Mouse (Mus musculus) MEL (cell line): ENCODE results near the gene Fem1a. TPM values are rescaled to one million over a fixed set of nuclear protein-coding genes. Genes with fewer than 3 reads are reported as not detected.

Source experiments
- DNase-seq: peaks from one replicate; pipeline ENCODE4 v3.0.0; 2011; ENCODE audit warnings: low read depth, low spot score
- H3K27ac ChIP-seq: 2 replicates; pipeline ENCODE4 v1.5.1; 2012; ENCODE audit warnings: low read depth, mild to moderate bottlenecking, control low read depth, low read length, moderate library complexity; ENCODE audit not compliant: control insufficient read depth
- H3K27me3 ChIP-seq, 2 experiments: fragments of 150-350 bp in 1 of 2; sonication (generic) in 1 of 2; 2 replicates each; pipeline ENCODE4 v1.6.1; 2012; ENCODE audit warnings: low read length in 2 of 2, mild to moderate bottlenecking in 2 of 2, improper control_type of control experiment in 1 of 2, moderate library complexity in 1 of 2; ENCODE audit not compliant: insufficient read depth in 2 of 2, control insufficient read depth in 1 of 2
- H3K36me3 ChIP-seq, 2 experiments: 2 replicates each; pipeline ENCODE4 v1.6.1; 2012 to 2014; ENCODE audit warnings: low read length in 2 of 2, improper control_type of control experiment in 1 of 2, inconsistent platforms in 1 of 2, mild to moderate bottlenecking in 1 of 2; ENCODE audit not compliant: insufficient read depth in 2 of 2, control insufficient read depth in 1 of 2
- H3K4me1 ChIP-seq, 2 experiments: fragments of 150-350 bp in 1 of 2; sonication (generic) in 1 of 2; 2 replicates each; pipeline ENCODE4 v1.6.1; 2012; ENCODE audit warnings: low read length in 2 of 2, improper control_type of control experiment in 1 of 2, mild to moderate bottlenecking in 1 of 2; ENCODE audit not compliant: insufficient read depth in 2 of 2, control insufficient read depth in 1 of 2
- H3K4me3 ChIP-seq, 2 experiments: fragments of 150-350 bp in 1 of 2; sonication (generic) in 1 of 2; 2 replicates each; pipeline ENCODE4 v1.5.1; 2012; ENCODE audit warnings: low read depth in 2 of 2, low read length in 2 of 2, mild to moderate bottlenecking in 2 of 2, moderate library complexity in 2 of 2, control low read depth in 1 of 2, improper control_type of control experiment in 1 of 2; ENCODE audit not compliant: control insufficient read depth in 1 of 2, insufficient read depth in 1 of 2
- H3K79me2 ChIP-seq: 2 replicates; pipeline ENCODE4 v1.6.1; 2012; ENCODE audit warnings: mild to moderate bottlenecking, low read length, moderate library complexity; ENCODE audit not compliant: control insufficient read depth, poor library complexity, insufficient read depth
- H3K9ac ChIP-seq: 2 replicates; pipeline ENCODE4 v1.6.1; 2012; ENCODE audit warnings: low read depth, mild to moderate bottlenecking, control low read depth, low read length, moderate library complexity; ENCODE audit not compliant: control insufficient read depth, poor library complexity, severe bottlenecking
- H3K9me3 ChIP-seq: fragments of 150-350 bp; sonication (generic); replicated peaks from 2 replicates; pipeline ENCODE4 v1.6.1; 2012; ENCODE audit warnings: mild to moderate bottlenecking, low read length, improper control_type of control experiment, moderate library complexity; ENCODE audit not compliant: insufficient read depth
- CHD2 ChIP-seq: IDR thresholded peaks from 2 replicates; pipeline ENCODE4 v1.6.1; 2011; ENCODE audit warnings: low read length, improper control_type of control experiment
- ELF1 ChIP-seq: IDR thresholded peaks from 2 replicates; pipeline ENCODE4 v1.6.1; 2014; ENCODE audit warnings: low read depth, mild to moderate bottlenecking, inconsistent platforms, low read length, improper control_type of control experiment, moderate library complexity
- EP300 ChIP-seq, 2 experiments: IDR thresholded peaks; 2 replicates each; pipeline ENCODE4 v1.6.1; 2011; ENCODE audit warnings: improper control_type of control experiment in 2 of 2, low read length in 2 of 2, low read depth in 1 of 2, mild to moderate bottlenecking in 1 of 2
- GABPA ChIP-seq: IDR thresholded peaks from 2 replicates; pipeline ENCODE4 v1.6.1; 2012; ENCODE audit warnings: low read depth, mild to moderate bottlenecking, inconsistent platforms, low read length, improper control_type of control experiment, moderate library complexity
- MAZ ChIP-seq: IDR thresholded peaks from 2 replicates; pipeline ENCODE4 v1.6.1; 2012; ENCODE audit warnings: low read depth, mild to moderate bottlenecking, inconsistent platforms, low read length, improper control_type of control experiment
- MYB ChIP-seq: IDR thresholded peaks from 2 replicates; pipeline ENCODE4 v1.6.1; 2011; ENCODE audit warnings: mild to moderate bottlenecking, low read depth, low read length, improper control_type of control experiment
- MYC ChIP-seq: IDR thresholded peaks from 2 replicates; pipeline ENCODE4 v1.6.1; 2011; ENCODE audit warnings: low read depth, mild to moderate bottlenecking, low read length, improper control_type of control experiment, moderate library complexity
- NELFE ChIP-seq: IDR thresholded peaks from 2 replicates; pipeline ENCODE4 v1.6.1; 2011; ENCODE audit warnings: low read depth, low read length, improper control_type of control experiment
- POLR2AphosphoS2 ChIP-seq: IDR thresholded peaks from 2 replicates; pipeline ENCODE4 v1.6.1; 2011; ENCODE audit warnings: low read length, improper control_type of control experiment
- POLR2AphosphoS5 ChIP-seq: IDR thresholded peaks from 2 replicates; pipeline ENCODE4 v1.6.1; 2012; ENCODE audit warnings: low read depth, borderline replicate concordance, mild to moderate bottlenecking, inconsistent platforms, low read length, moderate library complexity, mixed read lengths
- RAD21 ChIP-seq: IDR thresholded peaks from 2 replicates; pipeline ENCODE4 v1.6.1; 2011; ENCODE audit warnings: mild to moderate bottlenecking, low read depth, low read length, improper control_type of control experiment
- SIN3A ChIP-seq: IDR thresholded peaks from 2 replicates; pipeline ENCODE4 v1.6.1; 2012; ENCODE audit warnings: low read length, improper control_type of control experiment, inconsistent platforms
- SMC3 ChIP-seq: IDR thresholded peaks from 2 replicates; pipeline ENCODE4 v1.6.1; 2011; ENCODE audit warnings: low read depth, low read length, improper control_type of control experiment
- TBP ChIP-seq: IDR thresholded peaks from 2 replicates; pipeline ENCODE4 v1.8.0; 2011; ENCODE audit warnings: low read depth, low read length, improper control_type of control experiment
- TCF12 ChIP-seq: IDR thresholded peaks from 2 replicates; pipeline ENCODE4 v1.6.1; 2014; ENCODE audit warnings: low read depth, mild to moderate bottlenecking, inconsistent platforms, low read length, improper control_type of control experiment, moderate library complexity
- USF2 ChIP-seq, 2 experiments: IDR thresholded peaks; 2 replicates each; pipeline ENCODE4 v1.6.1; 2011 to 2012; ENCODE audit warnings: improper control_type of control experiment in 2 of 2, low read length in 2 of 2, borderline replicate concordance in 1 of 2, inconsistent platforms in 1 of 2, low read depth in 1 of 2, mild to moderate bottlenecking in 1 of 2; ENCODE audit not compliant: insufficient read depth in 1 of 2
- ZKSCAN1 ChIP-seq: IDR thresholded peaks from 2 replicates; pipeline ENCODE4 v1.6.1; 2012; ENCODE audit warnings: low read depth, mild to moderate bottlenecking, inconsistent platforms, low read length, improper control_type of control experiment, moderate library complexity
- polyA plus RNA-seq, 2 experiments: library from polyadenylated mRNA; stranded (reverse) in 1 of 2; unstranded in 1 of 2; fragments of >175 nt in 1 of 2; fragments of >200 nt in 1 of 2; gene quantifications; 2 replicates each; pipeline versions ENCODE4 v1.2.1 to v1.2.4; 2012; ENCODE audit warnings: low replicate concordance in 2 of 2, low read depth in 1 of 2; ENCODE audit not compliant: insufficient read length in 2 of 2, insufficient read depth in 1 of 2, missing spikeins in 1 of 2
- total RNA-seq: library from RNA; depleted of rRNA; stranded (reverse); fragments of 300-350 nt; gene quantifications from 2 replicates; pipeline ENCODE4 v1.2.3, GENCODE M21; 2012

The Fem1a gene
- total and polyA plus RNA-seq, 3 experiments, result 17.1 to 21.5 TPM; not detected in 1

DNA sequence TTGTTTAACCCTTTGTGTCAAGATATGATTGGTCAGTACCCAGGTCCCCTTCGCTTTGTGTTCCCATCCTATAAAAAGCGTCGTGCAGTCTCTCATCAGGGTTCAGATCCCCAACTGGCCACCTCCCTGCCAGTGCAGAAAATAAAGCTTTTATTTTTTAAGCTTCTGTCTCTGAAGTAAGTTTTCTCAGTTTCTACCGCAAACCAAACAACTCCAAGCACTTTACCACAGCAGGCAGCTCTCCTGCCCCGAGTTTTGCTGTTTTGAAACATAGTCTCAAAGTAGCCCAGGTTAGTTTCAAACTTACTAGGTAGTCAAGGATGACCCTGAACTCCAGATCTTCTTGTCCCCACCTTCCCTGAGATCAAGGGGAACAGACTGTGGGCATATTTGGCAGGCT lies 21.7 kb downstream of the Fem1a start:
- H3K9me3 ChIP-seq, result no peaks in the 10 kb centered on the region
- no peak overlapping the region for H3K4me3 ChIP-seq
- H3K36me3 ChIP-seq, result peaks cover 0 to 4% of the 10 kb centered on the region in 2 experiments; a peak in 2 of 4 replicates
- H3K27ac ChIP-seq, result no peak overlapping the region
- no peak for TF ChIP-seq POLR2AphosphoS2
- TF ChIP-seq SIN3A, result no peak
- TF ChIP-seq POLR2AphosphoS5, result no peak
- no peak for TF ChIP-seq EP300 (IDR thresholded peaks at IDR 0.05; ENCODE audit: low read depth in 1 of 2, low read length in 2 of 2)
- no peak for TF ChIP-seq SMC3
- no peak for TF ChIP-seq CHD2
- no peak for TF ChIP-seq MAZ
- no peak for TF ChIP-seq MYC
- no peak for TF ChIP-seq GABPA
- DNase-seq, result no peak
- peaks cover 5% of the 10 kb centered on the region for H3K79me2 ChIP-seq
- peaks cover 3 to 15% of the 10 kb centered on the region in 2 experiments; a peak in 3 of 4 replicates for H3K4me1 ChIP-seq
- no peaks in the 10 kb centered on the region for H3K27me3 ChIP-seq
- no peak overlapping the region for H3K9ac ChIP-seq

- Histone ChIP-seq H3K4me3 (no peak overlapping the region), H3K9ac (no peak overlapping the region), H3K27me3 (no peaks in the 10 kb centered on the region), H3K4me1 (peaks cover 3 to 17% of the 10 kb centered on the region in 2 experiments; a peak in 3 of 4 replicates), H3K9me3 (no peaks in the 10 kb centered on the region), H3K79me2 (peaks cover 5% of the 10 kb centered on the region), H3K36me3 (peaks cover 0 to 4% of the 10 kb centered on the region in 2 experiments; a peak in 1 of 4 replicates), H3K27ac (no peak overlapping the region)
- no peak for TF ChIP-seq TCF12
- no peak for TF ChIP-seq USF2 (IDR thresholded peaks at IDR 0.05; ENCODE audit: borderline replicate concordance in 1 of 2, insufficient read depth in 1 of 2, low read depth in 1 of 2, low read length in 2 of 2)
- TF ChIP-seq NELFE, result no peak
- no peak for TF ChIP-seq MYB
- TF ChIP-seq POLR2AphosphoS5, result no peak
- no peak for TF ChIP-seq RAD21
- TF ChIP-seq SIN3A, result no peak
- TF ChIP-seq TBP, result no peak
- no peak for TF ChIP-seq ZKSCAN1
- TF ChIP-seq ELF1, result no peak
- no peak for TF ChIP-seq SMC3
- no peak for DNase-seq
Measured at GRCm38 (mm10) chr17:56279481-56280155, 23.0 kb downstream of the Fem1a start.
